Mouse (Mus musculus): ENCODE results near the gene Gsx1. TPM values are rescaled to one million over a fixed set of nuclear protein-coding genes. Genes with fewer than 3 reads are reported as not detected.

Gsx1 gene
- polyA plus RNA-seq (2012; rRNA removed), result not detected in 2 replicates

GRCm38 (mm10) chr5:147188571-147188975, at the start of gene Gsx1:
Gene Gsx1 (plus strand): TSS chr5:147188696.

Other genes with a start within 250 kb of the Gsx1 start
- 31.0 and 32.8 TPM in 2 replicates for gene Gtf3a, start 240.0 kb upstream of the Gsx1 start, polyA plus RNA-seq (2012; rRNA removed)
- gene Mtif3, start 224.9 kb upstream of the Gsx1 start, polyA plus RNA-seq (2012; rRNA removed), result 7.1 and 7.8 TPM in 2 replicates
- gene Lnx2, start 112.1 kb upstream of the Gsx1 start, polyA plus RNA-seq (2012; rRNA removed), result 3.6 and 4.3 TPM in 2 replicates
- gene Polr1d, start 111.6 kb upstream of the Gsx1 start, polyA plus RNA-seq (2012; rRNA removed), result 62.9 and 70.0 TPM in 2 replicates
- 0.03 TPM in 1 of 2 replicates, not detected in the other for gene Pdx1, start 81.3 kb downstream of the Gsx1 start, polyA plus RNA-seq (2012; rRNA removed)
- not detected in 2 replicates for gene Cdx2, start 118.6 kb downstream of the Gsx1 start, polyA plus RNA-seq (2012; rRNA removed)
- 0.68 and 0.86 TPM in 2 replicates for gene Urad, start 133.7 kb downstream of the Gsx1 start, polyA plus RNA-seq (2012; rRNA removed)
- gene Flt3, start 211.8 kb downstream of the Gsx1 start, polyA plus RNA-seq (2012; rRNA removed), result 0.92 and 1.3 TPM in 2 replicates
- 16.0 and 19.6 TPM in 2 replicates for gene Pan3, start 241.5 kb downstream of the Gsx1 start, polyA plus RNA-seq (2012; rRNA removed)